Mouse (Mus musculus) gastrocnemius, adult 2 months (tissue): ENCODE measurements at regions not wholly inside any gene's neighbourhood (a gene's known extent, or its start where the extent isn't known, plus 50 kb on each side); places are given as distances from the start of the nearest gene placed in this dataset.
A peak's percentile ranks its signal among the peaks of the same experiment; 100 is the strongest.

Experiments used
- DNase-seq: peaks from one replicate; pipeline ENCODE4 v3.0.0; 2022
- H3K27ac ChIP-seq: fragments of 200-600 bp; 2 replicates; pipeline ENCODE4 v1.8.1; 2022; ENCODE audit warnings: mild to moderate bottlenecking
- H3K4me3 ChIP-seq: fragments of 200-600 bp; 2 replicates; pipeline ENCODE4 v1.8.1; 2022; ENCODE audit warnings: mild to moderate bottlenecking, moderate library complexity
- CTCF ChIP-seq: fragments of 200-600 bp; IDR thresholded peaks from 2 replicates; pipeline ENCODE4 v1.8.1; 2022; ENCODE audit warnings: antibody characterized with exemption, mild to moderate bottlenecking, moderate library complexity
- intact Hi-C: fragments of 180-260 bp; cut with DNase I; formaldehyde crosslinking; loops from one replicate; pipeline ENCODE4 v1.15.1; 2025

DNA sequence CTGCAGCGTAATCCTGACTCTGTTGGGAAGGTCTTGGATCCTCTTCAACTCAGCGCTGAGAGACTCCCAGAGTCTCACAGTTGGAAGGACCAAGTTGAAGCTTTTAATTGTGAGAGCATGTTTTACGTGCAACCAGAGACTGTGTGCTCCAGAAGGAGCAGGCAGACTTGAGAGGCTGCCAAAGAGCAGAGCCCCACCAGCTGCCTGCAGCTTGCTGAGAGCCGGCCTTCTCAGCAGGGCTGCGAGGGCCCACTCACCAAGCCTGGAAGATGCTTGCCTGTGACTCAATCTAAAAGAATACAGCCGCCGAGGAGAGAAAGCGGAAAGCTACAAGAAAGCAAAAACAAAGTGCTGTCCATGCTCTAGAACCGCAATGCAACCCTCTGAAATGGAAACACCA lies 57.0 kb upstream of the Lama4 start:
- peak overlapping the region; percentile 63 for H3K27ac ChIP-seq
- peak overlapping the region; percentile 21 for H3K4me3 ChIP-seq
- TF ChIP-seq CTCF = no peak
- intact Hi-C loops = no loop called here
- DNase-seq = peak; percentile 81

DNA sequence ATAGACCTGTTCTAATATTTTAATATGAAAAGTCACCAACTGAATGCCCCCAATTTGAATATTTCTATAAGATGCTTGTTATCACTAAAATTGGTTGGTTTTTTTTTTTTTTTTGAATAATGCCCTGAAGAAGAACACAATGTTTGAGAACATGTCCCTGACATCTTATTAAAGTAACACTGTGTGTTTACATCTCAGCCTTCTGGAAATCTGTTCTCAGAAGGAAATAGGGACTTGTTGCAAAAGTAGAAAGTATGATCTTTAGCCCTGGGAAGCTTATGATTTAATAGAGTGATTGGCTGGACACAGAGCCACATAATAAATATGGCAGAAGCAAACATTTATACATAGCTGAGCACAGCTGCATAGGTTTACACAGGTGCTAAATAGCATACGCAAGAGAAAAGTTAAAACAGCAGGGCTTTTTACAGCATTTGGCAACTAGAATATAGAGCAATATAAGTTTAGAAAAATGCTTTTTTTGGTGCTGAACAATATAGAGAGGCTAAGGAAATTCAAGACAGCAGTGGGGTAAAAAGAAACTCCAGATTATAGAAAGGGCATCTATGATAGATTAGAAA lies 56.1 kb upstream of the Lama4 start:
- DNase-seq = no peak
- intact Hi-C loops = no loop called here
- peak overlapping the region; percentile 63 for H3K27ac ChIP-seq
- H3K4me3 ChIP-seq = no peak overlapping the region
- no peak for TF ChIP-seq CTCF

DNA sequence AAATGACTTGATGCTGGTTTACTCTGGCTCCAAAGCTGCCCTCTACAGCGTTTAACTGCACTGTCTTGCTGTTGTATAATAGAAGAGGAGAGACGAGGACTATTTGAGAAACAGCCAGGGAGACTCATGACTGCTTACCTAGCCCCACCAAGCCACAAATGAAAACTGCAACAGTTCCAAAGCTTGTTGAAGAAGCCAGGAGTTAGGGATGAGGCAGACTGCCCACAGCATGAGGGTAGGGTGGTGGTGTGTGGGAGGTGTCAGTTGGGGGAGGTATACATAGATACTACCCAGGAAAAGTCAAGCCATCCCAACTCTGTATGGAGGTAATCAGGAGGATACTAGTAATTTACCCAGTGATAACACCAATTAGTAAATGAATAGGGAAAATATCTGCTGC lies 55.5 kb upstream of the Lama4 start:
- DNase-seq = no peak
- TF ChIP-seq CTCF = no peak
- intact Hi-C loops = no loop called here
- no peak overlapping the region for H3K27ac ChIP-seq
- H3K4me3 ChIP-seq = no peak overlapping the region

DNA sequence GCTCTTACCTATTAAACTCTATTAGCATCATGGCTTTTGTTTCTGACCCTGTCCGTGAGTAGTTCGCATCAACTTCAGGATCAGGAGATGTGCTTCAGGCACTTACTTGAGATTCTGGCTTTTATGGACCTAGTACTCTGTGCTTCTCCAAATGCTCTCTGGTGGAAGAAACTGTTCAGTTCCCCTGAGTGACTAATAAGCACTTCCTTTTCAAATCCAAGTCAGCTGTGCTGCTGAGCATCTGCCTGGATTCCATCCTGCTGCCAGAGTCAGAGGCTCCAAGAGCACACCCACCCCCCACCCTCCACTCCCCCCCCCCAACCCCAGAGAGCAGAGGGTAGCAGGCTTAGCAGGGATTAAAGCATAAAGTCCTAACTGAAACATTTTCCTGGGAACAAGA lies 52.3 kb upstream of the Lama4 start:
- Histone ChIP-seq H3K4me3 (no peak overlapping the region), H3K27ac (0 out of 2 replicates have a peak overlapping the region, but pooled peaks have one; percentile 20)
- intact Hi-C loops = no loop called here
- peak; percentile 28 for DNase-seq
- no peak for TF ChIP-seq CTCF
